Mouse (Mus musculus) thymus, postnatal 10 days (tissue): ENCODE data around the gene Itm2b.

ENCODE experiments used
- DNase-seq, 2 experiments: peaks; one replicate each; pipeline ENCODE4 v3.0.0; 2021; ENCODE audit warnings: low spot score in 2 of 2

The Itm2b gene

GRCm38 (mm10) chr14:73395750-73396149 is 10.7 kb upstream of the Itm2b start:
- no peak for DNase-seq

- no peak for DNase-seq
Observed at GRCm38 (mm10) chr14:73394263-73395006, 9.3 kb upstream of the Itm2b start.

GRCm38 (mm10) chr14:73391457-73391856 is 6.4 kb upstream of the Itm2b start:
- peak in 1 of 2 experiments; percentile 26 for DNase-seq

- no peak for DNase-seq
Observed at GRCm38 (mm10) chr14:73390196-73390595, 5.1 kb upstream of the Itm2b start.

GRCm38 (mm10) chr14:73389059-73389458 is 4.0 kb upstream of the Itm2b start:
- DNase-seq = peak; percentile 68 to 75

- DNase-seq = peak in 1 of 2 experiments; percentile 22
Observed at GRCm38 (mm10) chr14:73388546-73388945, 3.5 kb upstream of the Itm2b start.

GRCm38 (mm10) chr14:73386493-73386892 is 1.4 kb upstream of the Itm2b start:
- DNase-seq = no peak

GRCm38 (mm10) chr14:73385720-73386374 is 758 bp upstream of the Itm2b start:
- DNase-seq = no peak

- no peak for DNase-seq
Observed at GRCm38 (mm10) chr14:73384546-73384912, 560 bp downstream of the Itm2b start.

- DNase-seq = no peak
Observed at GRCm38 (mm10) chr14:73383746-73384145, 1.3 kb downstream of the Itm2b start.

GRCm38 (mm10) chr14:73382699-73383098 is 2.4 kb downstream of the Itm2b start:
- no peak for DNase-seq

- DNase-seq = no peak
Observed at GRCm38 (mm10) chr14:73381559-73381958, 3.5 kb downstream of the Itm2b start.

- DNase-seq = no peak
Observed at GRCm38 (mm10) chr14:73377804-73378203, 7.3 kb downstream of the Itm2b start.

GRCm38 (mm10) chr14:73376920-73377319 is 8.2 kb downstream of the Itm2b start:
- DNase-seq = no peak

- no peak for DNase-seq
Observed at GRCm38 (mm10) chr14:73375903-73376302, 9.2 kb downstream of the Itm2b start.

- no peak for DNase-seq
Observed at GRCm38 (mm10) chr14:73375445-73375844, 9.6 kb downstream of the Itm2b start.

- no peak for DNase-seq
Observed at GRCm38 (mm10) chr14:73374315-73374890, 10.7 kb downstream of the Itm2b start.

GRCm38 (mm10) chr14:73373606-73374005 is 11.5 kb downstream of the Itm2b start:
- DNase-seq = no peak

GRCm38 (mm10) chr14:73372990-73373389 is 12.1 kb downstream of the Itm2b start:
- no peak for DNase-seq

- DNase-seq = no peak
Observed at GRCm38 (mm10) chr14:73371577-73371976, 13.5 kb downstream of the Itm2b start.

GRCm38 (mm10) chr14:73370695-73371372 is 14.3 kb downstream of the Itm2b start:
- no peak for DNase-seq

- no peak for DNase-seq
Observed at GRCm38 (mm10) chr14:73370078-73370670, 14.9 kb downstream of the Itm2b start.
